In genomic region chr1:180965786-180966185, GRCm38 (mm10) we compare ENCODE assay signal across 17 mouse cellular contexts. TPM values are rescaled to one million over a fixed set of nuclear protein-coding genes. Genes with fewer than 3 reads are reported as not detected.
"Had no signal": no experiment of that assay in that cellular context is flagged by ENCODE, and none has a peak within 500 bp of the region (broad histone marks: within the 10 kb centered on the region; RNA-seq: fewer than 3 reads in every experiment).

No protein-coding gene starts in this region.

- H3K4me1 ChIP-seq: midbrain, embryonic 10.5 days; midbrain, embryonic 12.5 days; neural tube, embryonic 13.5 days; neural tube, embryonic 15.5 days had no signal

- H3K27ac ChIP-seq: midbrain, embryonic 10.5 days; midbrain, embryonic 12.5 days; neural tube, embryonic 13.5 days; neural tube, embryonic 15.5 days had no signal

- H3K4me2 ChIP-seq: lung, embryonic 14.5 days; midbrain, embryonic 12.5 days; neural tube, embryonic 13.5 days; neural tube, embryonic 15.5 days had no signal

- H3K9me3 ChIP-seq: midbrain, embryonic 10.5 days; midbrain, embryonic 12.5 days; neural tube, embryonic 13.5 days; neural tube, embryonic 15.5 days had no signal

- ATAC-seq: midbrain, embryonic 16.5 days had no signal

- H3K27me3 ChIP-seq: midbrain, embryonic 12.5 days; neural tube, embryonic 13.5 days; neural tube, embryonic 15.5 days had no signal

- H3K4me3 ChIP-seq: midbrain, embryonic 10.5 days; midbrain, embryonic 12.5 days; myocyte; neural tube, embryonic 13.5 days; neural tube, embryonic 15.5 days had no signal

- DNase-seq: lung, embryonic 14.5 days; lung, postnatal 14 days; midbrain, embryonic 14.5 days; right cerebral cortex, adult 18-20 months; right cerebral cortex, postnatal 25 days; right cerebral cortex, postnatal 4 days; spleen, adult 18-20 months; thymus, adult 2 months; thymus, postnatal 25 days; thymus, postnatal 4 days had no signal

- H3K9ac ChIP-seq: lung, embryonic 14.5 days; midbrain, embryonic 12.5 days; neural tube, embryonic 13.5 days; neural tube, embryonic 15.5 days had no signal

- H3K36me3 ChIP-seq: midbrain, embryonic 10.5 days; midbrain, embryonic 12.5 days; neural tube, embryonic 13.5 days; neural tube, embryonic 15.5 days had no signal

RNA-seq across cellular contexts. Expression of gene Lefty1, which starts 31.0 kb away (rescaled TPM):
- polyA plus RNA-seq: midbrain, embryonic 16.5 days had no signal

RNA-seq across cellular contexts. Expression of gene Ephx1, which starts 54.9 kb away (rescaled TPM):
- total RNA-seq: megakaryocyte-erythroid progenitor cell, adult 5-6 weeks had no signal
